Mouse (Mus musculus) adrenal gland, postnatal 25 days (tissue): ENCODE results near the gene Gm11563. TPM values are rescaled to one million over a fixed set of nuclear protein-coding genes. Genes with fewer than 3 reads are reported as not detected.
"Not testable (repeated sequence)": the region's sequence is repeated elsewhere in the genome, so short reads cannot be mapped to it uniquely, and the experiment has no call there.

Experiments used
- DNase-seq: peaks from one replicate; pipeline ENCODE4 v3.0.0; 2021; ENCODE audit warnings: mixed read lengths
- long read RNA-seq: library from polyadenylated mRNA; stranded (forward); transcript quantifications from one replicate; pipeline ENCODE4 v2.0.0, GENCODE M21; 2021
- total RNA-seq: library from RNA; stranded (reverse); gene quantifications from 2 replicates; pipeline ENCODE4 v1.2.3, GENCODE M21; 2021

Gene Gm11563
- total RNA-seq, result not detected in 2 replicates
- long read RNA-seq, result 0 reads

DNA sequence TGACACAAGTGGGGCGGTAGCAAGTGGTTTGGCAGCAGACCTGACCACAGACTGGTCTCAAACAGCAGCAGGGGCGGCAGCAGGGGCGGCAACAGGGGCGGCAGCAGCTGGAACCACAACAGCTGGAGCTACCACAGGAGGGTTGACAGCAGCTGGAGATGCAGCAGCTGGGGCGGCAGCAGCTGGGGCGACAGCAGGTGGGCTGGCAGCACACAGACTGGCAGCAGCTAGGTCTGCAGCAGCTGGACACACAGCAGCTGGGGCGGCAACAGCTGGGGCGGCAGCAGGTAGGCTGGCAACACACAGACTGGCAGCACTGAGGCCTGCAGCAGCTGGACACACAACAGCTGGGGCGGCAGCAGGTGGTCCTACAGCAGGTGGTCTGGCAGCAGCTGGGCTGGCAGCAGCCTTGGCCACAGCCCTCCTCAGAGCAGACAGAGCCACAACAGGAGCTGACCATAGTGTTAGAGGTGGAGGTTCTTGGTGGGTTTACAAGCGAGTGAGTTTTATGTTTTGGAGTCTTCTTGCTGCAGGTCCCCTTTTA lies at the start of gene Gm11563:
Gene Gm11563, minus strand, starts transcription at position 494 of the 544 bp plus-strand sequence.
- not testable (repeated sequence) for DNase-seq

DNA sequence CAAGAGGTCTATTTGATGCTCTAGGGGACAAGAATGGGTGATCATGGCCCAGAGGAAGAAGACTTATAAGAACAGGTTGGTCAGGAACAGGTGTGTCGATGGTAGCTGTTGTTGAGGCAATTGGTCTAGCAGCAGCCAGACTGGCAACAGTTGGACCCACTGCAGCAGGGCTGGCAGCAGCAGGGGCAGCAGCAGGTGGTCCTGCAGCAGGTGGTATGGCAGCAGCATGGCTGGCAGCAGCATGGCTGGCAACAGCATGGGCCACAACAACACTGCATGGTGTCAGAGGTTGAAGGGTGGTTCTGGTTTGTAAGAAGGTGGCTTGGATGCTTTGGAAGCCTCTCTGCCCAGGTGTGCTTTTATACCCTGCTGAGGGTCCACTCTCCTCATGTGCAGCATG lies 31.7 kb upstream of the Gm11563 start, which contains the start of gene Gm14190:
Gene Gm14190, minus strand, starts transcription at position 278 of the 400 bp plus-strand sequence.
- no peak for DNase-seq

DNA sequence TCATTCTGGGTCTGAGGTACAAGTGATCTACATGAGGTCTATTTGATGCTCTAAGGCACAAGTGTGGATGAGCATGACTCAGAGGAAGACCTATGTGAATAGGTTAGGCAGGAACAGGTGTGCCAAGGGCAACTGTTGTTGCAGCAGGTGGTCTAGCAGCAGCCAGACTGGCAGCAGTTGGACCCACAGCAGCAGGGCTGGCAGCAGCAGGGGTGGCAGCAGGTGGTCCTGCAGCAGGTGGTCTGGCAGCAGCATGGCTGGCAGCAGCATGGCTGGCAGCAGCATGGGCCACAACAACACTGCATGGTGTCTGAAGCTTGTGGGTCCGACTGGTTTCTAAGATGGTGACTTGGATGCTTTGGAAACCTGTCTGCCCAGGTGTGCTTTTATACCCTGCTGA lies 26.5 kb upstream of the Gm11563 start:
- not testable (repeated sequence) for DNase-seq

DNA sequence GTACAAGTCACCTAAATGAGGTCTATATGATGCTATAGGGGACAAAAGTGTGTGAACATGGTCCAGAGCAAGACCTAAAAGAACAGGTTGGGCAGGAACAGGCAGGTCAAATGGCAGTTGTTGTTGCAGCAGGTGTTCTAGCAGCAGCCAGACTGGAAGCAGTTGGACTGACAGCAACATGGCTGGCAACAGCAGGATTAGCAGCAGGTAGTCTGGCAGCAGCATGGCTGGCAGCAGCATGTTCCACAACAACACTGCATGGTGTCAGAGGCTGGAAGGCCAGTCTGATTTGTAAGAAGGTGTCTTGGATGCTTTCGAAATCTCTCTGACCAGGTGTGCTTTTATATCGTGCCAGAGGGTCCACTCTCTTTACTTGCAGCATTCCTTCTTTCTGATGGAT lies 24.7 kb upstream of the Gm11563 start:
- no peak for DNase-seq

DNA sequence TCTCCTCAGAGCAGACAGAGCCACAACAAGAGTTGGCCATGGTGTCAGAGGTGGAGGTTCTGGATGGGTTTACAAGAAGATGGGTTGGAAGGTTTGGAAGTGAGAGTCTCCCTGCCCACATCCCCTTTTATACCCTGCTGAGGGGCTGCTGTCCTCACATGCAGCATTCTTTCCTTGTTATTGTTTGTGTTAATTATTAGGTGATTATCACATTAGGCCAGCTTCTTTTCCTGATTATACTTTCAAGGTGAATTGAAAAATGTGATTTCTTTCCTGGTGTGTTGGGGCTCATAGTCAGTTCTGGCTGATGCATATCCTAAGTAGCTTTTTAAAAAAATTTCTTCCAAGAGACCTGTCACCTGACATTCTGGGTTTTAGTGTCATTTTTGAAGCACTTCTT lies 7.1 kb upstream of the Gm11563 start, which contains the start of gene Krtap4-6:
Gene Krtap4-6, minus strand, starts transcription at position 101 of the 400 bp plus-strand sequence.
- DNase-seq, result no peak

DNA sequence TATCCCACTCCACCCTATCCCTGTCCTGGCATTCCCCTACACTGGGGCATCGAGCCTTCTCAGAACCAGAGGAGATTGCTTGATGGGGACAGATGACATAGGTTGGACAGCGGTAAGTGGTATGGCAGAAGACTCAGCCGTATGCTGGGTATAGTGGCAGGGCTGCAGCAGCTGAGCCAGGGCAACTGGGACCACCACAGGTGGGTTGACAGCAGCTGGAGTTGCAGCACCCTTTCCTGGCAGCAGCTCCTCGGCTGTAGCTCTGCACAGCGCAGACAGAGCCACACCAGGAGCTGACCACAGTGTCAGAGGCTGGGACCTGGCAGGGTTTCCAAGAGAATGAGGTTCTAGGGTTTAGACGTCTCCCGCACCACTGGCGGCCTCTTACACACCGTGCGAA lies 4.0 kb upstream of the Gm11563 start:
- no peak for DNase-seq

DNA sequence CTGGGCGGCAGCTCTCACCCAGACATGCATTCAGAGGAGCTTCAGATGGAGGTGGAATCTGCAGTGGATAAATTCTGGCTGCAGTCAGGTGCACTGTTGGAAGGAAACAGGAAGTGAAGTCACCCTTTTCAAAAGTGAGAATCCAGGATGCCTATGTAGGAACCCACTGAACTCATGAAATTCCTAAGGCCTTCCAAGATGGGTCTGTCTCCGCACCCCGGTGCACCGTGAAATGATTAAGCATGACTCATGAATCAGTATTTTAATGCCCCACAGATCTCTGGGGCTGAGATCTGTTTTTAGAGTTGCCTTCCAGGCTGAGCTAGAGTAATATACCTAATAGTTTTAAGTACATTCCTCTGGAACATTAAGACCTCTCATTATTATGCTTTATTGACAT lies 496 bp upstream of the Gm11563 start:
- no peak for DNase-seq

DNA sequence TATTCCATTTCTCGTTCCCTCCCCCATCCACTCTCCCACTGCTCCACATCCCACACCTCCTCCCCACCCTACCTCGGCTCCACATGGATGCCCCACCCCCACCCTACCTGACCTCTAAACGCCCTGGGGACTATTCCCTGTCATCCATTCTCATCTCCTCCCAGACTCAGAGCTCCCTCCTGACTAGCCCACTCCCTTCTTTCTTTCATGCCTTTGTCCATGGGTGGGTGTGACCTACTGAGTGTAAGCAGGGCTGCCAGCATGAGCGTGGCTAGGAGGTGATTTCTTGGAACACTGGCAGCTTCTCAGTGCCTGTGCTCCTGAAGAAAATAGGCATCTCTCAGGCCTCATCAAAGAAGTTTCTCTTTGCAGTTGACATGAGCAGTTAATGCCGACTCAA lies 1.7 kb downstream of the Gm11563 start:
- DNase-seq, result no peak

DNA sequence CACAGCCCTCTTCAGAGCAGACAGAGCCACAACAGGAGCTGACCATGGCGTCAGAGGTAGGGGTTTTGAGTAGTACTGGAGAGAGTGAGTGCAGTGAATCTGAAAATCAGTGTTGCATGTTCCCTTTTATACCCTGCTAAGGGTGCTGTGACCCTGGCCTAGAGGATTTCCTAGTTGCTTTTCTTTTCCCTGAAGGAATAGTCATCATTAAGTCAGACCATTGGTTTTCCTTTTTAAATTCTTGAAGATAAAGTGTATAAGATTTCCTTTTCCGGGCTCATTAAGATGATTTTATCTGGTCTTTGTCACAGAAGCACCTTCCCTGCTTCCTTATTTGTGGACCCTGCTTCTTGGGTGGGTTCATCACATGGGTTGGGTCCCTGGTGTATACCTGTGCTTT lies 8.6 kb downstream of the Gm11563 start, which contains the start of gene Gm11555:
Gene Gm11555, minus strand, starts transcription at position 101 of the 400 bp plus-strand sequence.
- no peak for DNase-seq

DNA sequence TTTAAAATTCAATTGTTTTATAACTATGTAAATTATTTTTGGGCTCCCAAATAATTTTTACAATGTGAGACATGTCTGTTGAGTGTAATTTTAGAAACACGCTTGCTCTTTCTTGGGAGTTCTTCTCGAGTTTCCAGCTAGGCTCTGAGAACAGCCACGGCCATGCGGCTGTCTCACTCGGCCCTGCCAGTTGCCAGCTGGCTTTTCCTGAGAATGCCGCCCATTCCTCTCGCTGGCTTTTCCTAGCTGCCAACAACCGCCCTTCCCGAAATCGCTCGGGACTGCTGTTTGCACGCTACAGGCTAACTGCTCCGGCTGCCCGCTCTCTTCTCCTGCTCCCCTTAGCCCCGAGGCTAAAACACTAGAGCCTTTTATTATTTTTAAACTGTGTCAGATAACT lies 12.3 kb downstream of the Gm11563 start:
- DNase-seq, result no peak

DNA sequence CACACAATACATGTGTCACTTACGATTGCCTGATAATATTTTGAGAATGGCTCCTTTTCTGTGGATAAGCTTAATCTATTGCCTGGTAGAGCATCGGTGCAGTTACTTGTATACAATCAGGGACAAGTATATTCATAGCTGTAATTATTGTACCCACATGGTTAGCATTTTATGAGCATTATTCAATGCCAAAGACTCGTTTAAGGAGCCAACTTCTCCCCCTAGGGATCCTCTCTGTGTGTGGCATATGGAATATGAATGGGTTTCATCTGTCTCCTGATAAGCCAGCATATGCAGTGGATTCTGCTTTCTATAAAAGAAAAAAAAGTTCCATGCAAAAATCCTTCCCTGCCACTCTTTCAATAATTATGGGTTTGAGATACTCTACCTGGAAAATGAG lies 14.4 kb downstream of the Gm11563 start:
- DNase-seq, result no peak

DNA sequence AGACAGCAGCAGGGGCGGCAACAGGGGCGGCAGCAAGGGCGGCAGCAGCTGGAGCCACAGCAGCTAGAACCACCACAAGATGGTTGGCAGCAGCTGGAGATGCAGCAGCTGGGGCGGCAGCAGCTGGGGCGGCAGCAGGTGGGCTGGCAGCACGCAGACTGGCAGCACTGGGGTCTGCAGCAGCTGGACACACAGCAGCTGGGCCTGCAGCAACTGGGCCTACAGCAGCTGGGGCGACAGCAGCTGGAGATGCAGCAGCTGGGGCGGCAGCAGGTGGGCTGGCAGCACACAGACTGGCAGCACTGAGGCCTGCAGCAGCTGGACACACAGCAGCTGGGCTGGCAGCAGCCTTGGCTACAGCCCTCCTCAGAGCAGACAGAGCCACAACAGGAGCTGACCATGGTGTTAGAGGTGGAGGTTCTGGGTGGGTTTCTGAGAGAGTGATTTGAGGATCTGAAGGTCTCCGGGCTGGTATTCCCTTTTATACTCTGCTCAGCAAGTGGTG lies 15.1 kb downstream of the Gm11563 start, which contains the start of gene Krtap4-7:
Gene Krtap4-7, minus strand, starts transcription at position 455 of the 505 bp plus-strand sequence.
- not testable (repeated sequence) for DNase-seq

DNA sequence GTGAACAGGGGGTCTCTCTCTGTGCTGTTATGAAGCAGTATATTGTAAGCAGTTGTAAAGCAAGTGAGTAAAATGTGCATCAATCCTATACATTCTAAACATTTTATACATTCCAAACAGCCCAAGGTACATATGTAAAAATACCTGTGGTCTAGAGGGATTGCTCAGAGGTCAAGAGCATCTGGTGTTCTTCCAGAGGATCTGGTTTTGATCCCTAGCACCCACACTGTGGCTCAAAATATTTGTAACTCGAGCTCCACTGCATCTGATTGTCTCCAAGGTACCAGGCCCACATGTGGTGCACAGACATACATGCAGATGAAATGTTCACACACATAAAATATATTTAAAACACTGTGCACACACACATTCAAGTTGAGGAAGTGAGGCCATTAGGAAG lies 17.8 kb downstream of the Gm11563 start:
- no peak for DNase-seq

DNA sequence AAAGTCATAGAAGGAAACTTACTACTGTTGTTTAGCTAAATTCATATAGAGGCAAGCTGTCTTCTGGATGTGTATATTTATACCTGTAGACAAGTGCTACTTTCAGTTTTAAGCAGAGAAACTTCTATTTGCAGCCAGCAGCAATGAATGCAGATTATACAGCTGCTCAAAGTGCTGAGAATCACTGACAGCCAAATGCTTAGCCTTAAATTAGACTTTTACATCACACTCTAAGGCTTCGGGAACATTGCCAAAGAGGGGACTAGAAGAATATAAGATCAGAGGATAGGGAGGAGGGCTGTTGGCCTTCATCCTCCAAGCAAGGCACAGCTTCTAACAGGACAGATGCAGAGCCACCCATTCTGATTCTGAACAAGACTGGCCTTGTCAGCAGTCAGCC lies 21.7 kb downstream of the Gm11563 start:
- no peak for DNase-seq

DNA sequence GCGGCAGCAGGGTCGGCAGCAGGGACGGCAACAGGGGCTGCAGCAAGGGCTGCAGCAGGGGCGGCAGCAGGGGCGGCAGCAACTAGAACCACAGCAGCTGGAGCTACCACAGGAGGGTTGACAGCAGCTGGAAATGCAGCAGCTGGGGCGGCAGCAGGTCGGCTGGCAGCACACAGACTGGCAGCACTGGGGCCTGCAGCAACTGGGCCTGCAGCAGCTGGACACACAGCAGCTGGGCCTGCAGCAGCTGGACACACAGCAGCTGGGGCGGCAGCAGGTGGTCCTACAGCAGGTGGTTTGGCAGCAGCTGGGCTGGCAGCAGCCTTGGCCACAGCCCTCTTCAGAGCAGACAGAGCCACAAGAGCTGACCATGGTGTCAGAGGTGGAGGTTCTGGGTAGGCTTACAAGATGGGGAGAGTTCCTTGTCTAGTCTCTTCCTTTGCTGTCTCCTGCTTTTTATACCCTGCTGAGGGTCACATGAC lies 24.1 kb downstream of the Gm11563 start, which contains the start of gene Krtap4-2:
Gene Krtap4-2, minus strand, starts transcription at position 432 of the 482 bp plus-strand sequence.
- DNase-seq, result no peak

DNA sequence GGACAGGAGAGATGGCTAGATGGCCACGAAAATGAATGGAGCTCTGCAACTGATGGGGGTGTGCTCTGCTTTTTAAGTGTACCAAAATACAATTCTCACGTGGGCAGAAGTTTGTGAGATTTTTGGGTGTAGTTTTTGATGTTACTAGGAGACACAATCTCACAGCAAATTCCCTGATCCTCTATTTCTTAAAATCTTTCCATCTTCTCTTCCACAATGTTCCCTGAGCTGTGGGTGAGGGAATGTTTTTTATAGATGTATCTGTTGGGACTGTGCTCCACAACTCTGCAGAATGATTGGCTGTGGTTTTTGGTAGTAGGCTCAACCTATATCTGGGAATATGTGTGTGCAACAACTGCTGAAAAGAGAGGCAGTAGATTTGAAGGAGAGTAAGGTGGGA lies 25.5 kb downstream of the Gm11563 start:
- DNase-seq, result no peak

DNA sequence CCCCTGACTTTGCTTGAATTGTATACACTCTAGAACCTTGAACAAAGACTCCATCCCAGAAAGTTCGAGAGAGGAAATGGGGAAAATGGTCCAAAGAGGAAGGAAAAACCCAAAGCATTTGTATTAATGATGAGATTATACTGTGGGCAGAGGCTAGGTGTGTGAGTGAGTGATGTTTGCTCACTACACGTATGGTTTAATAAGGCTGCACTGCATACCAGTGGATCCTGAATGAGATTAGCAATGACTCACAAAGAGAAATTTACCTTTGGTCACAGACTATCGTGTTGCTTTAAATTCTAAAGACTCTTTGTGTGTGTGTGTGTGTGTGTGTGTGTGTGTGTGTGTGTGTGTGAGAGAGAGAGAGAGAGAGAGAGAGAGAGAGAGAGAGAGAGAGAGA lies 27.9 kb downstream of the Gm11563 start:
- DNase-seq, result no peak

DNA sequence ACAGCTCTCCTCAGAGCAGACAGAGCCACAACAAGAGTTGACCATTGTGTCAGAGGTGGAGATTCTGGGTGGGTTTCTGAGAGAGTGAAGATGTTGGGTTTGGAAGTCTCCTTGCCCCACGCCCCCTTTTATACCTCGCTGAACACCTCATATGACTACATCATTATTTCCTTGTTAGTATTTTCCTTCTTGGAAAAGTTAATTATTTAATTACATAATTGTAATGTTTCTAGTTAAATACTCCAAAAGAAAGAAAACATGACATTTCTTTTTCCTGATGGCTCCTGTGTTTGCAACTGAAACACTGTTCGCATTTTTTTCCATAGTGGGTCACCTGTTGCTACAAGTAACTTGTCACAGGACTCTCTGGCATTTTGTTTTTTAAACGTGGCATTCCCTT lies 30.6 kb downstream of the Gm11563 start, which contains the start of gene Krtap4-1:
Gene Krtap4-1, minus strand, starts transcription at position 101 of the 400 bp plus-strand sequence.
- no peak for DNase-seq

DNA sequence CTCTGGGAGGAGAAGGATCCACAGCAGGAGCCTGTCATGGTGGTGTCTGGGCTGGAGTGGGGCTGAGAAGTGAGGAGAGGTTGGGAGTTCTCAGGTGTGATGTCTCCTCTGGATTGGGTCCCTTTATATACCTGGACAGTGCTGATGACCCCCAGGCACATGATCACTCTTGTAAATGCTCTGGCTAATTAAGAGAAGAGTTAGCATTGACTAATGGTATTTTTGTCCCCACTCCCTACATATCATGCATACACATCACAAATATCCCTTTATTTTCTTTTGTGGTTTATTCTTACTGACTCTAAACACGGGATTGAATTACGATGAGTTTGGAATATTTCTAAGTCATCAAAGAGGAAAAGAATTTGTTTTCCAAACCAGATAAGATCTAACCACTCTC lies 38.4 kb downstream of the Gm11563 start, which contains the start of gene Gm11562:
Gene Gm11562, minus strand, starts transcription at position 101 of the 400 bp plus-strand sequence.
- no peak for DNase-seq

DNA sequence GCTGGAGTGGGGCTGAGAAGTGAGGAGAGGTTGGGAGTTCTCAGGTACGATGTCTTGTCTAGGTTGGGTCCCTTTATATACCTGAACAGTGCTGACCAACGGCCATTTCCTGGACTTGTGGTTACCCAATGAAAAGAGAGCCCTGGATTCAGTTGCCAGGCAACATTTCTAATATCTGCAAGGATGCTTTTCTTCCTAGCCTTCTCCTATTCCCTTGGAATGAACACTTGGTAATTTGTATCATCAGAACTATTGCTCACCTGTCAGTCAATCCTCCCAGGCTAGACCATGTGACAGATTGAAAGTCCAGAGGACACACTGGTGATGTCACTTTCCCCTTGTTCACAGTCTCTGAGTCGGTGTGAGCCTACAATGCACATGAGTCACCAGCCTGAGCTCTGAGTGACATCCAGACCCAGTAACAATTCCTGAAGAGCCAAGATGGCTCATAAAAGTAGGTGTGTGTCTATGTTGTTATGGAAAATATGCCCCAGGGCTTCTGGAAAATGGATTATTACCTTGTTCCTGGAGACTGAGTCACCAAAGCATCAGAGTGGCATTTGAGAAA lies 43.9 kb downstream of the Gm11563 start, which contains the start of gene Krtap2-4:
Gene Krtap2-4, minus strand, starts transcription at position 51 of the 568 bp plus-strand sequence.
- DNase-seq, result no peak

DNA sequence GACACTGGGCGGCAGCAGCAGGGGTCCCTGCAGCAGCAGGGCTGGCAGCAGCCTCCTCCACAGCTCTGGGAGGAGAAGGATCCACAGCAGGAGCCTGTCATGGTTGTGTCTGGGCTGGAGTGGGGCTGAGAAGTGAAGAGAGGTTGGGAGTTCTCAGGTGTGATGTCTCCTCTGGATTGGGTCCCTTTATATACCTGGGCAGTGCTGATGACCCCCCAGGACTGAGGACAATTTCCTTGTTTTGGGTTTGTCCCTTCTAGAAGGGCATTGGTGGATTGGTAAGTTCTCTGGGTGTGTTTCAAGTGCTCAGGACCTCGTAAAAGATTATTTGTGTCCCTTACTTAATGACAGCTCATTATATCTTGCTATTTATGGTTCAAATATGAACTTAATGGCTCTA lies 48.7 kb downstream of the Gm11563 start, which contains the start of gene Gm11937:
Gene Gm11937, minus strand, starts transcription at position 101 of the 400 bp plus-strand sequence.
- not testable (repeated sequence) for DNase-seq

DNA sequence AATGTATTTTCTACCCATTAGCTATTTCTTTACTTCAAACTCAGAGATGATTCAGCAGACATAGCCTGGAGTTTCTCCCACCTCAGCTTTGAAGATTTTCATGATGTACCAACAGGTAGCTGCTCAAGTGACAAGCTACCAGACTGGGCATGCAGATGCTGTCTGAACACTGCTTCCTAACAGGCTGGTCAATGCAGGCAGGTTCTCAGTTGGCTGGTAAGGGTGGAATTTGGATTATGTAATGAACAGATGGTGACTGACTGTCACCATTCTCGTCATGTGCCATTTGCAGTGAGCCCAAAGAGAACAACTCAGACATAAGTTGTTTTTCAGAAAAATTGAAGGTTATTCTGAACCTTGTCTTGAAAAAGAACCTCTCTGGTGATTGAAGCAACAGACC lies 49.6 kb downstream of the Gm11563 start:
- DNase-seq, result no peak
